Mouse (Mus musculus) testis, postnatal 10 days (tissue): ENCODE results near the gene Shmt2.

Source experiments
- DNase-seq: peaks from one replicate; pipeline ENCODE4 v3.0.0; 2021; ENCODE audit warnings: low spot score

Gene Shmt2

DNA sequence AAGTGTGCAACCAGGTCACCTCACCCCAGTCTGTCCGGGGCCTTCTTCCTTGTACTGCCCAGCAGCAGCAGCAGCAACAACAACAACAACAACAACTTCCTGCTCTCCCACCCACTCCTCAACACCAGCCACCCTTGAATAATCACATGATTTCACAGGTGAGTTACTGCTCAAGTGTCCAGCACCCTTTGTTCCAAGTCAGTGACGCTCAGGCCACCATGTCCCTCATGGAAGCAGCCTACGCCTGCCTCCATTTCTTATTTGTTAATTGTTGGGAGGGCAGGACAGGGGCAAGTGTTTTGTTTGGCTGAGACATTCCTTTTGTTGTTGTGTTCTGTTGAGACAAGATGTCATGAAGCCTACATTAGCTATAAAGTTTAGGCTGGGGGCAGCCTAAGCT is 45.7 kb downstream of the Shmt2 start:
- DNase-seq, result no peak

GRCm38 (mm10) chr10:127475175-127475574 is 47.1 kb downstream of the Shmt2 start:
- no peak for DNase-seq

GRCm38 (mm10) chr10:127472722-127473121 is 49.5 kb downstream of the Shmt2 start:
- DNase-seq, result no peak

DNA sequence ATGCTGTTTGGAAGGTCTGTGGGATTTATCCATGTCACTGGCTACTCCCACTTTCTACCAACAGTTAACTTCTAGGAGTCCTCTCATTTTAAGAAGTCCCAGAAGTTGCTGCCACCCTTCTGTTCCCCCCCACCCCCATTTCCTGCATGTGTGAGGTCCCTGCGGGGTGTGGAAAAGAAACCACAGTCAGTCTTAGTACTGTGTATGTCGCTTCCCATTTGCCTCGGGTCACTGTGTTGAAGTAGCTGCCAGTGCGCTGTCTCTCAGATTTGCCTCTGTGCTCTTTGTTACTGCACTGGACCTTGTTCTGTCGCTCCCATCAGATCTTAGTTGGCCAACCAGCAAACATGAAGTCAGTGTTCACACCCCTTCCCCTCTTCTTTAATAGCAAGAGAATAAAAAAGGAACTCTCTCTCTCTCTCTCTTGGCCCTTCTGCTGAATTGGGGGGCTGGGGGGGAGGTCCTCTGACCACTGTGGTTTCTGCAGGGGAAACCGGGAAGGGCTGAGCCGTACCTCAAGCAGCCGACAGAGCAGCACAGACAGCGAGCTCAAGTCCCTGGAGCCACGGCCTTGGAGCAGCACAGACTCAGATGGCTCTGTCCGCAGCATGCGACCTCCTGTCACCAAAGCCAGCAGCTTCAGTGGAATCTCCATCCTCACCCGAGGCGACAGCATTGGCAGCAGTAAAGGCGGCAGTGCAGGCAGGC is 50.8 kb downstream of the Shmt2 start:
- no peak for DNase-seq
